Mouse (Mus musculus) CH12.LX (cell line): ENCODE results near the gene Ntn3. TPM values are rescaled to one million over a fixed set of nuclear protein-coding genes. Genes with fewer than 3 reads are reported as not detected.
A peak's percentile ranks its signal among the peaks of the same experiment; 100 is the strongest.

ENCODE experiments used
- DNase-seq: peaks from one replicate; pipeline ENCODE4 v3.0.0-alpha.2; 2013; ENCODE audit errors: extremely low read depth
- H3K27ac ChIP-seq: 2 replicates; pipeline ENCODE4 v1.5.1; 2012; ENCODE audit warnings: low read depth, mild to moderate bottlenecking, control low read depth, moderate library complexity; ENCODE audit not compliant: insufficient read depth
- H3K27me3 ChIP-seq: replicated peaks from 2 replicates; pipeline ENCODE3; 2012; ENCODE audit warnings: inconsistent platforms
- H3K36me3 ChIP-seq, 2 experiments: replicated peaks in 1 of 2; 2 replicates each; pipeline versions ENCODE3 to v1.6.1; 2012; ENCODE audit warnings: inconsistent platforms in 1 of 2, low read length in 1 of 2, mild to moderate bottlenecking in 1 of 2, mixed read lengths in 1 of 2, moderate library complexity in 1 of 2; ENCODE audit not compliant: control insufficient read depth in 1 of 2, insufficient read depth in 1 of 2
- H3K4me1 ChIP-seq, 2 experiments: 2 replicates each; pipeline ENCODE4 v1.6.1; 2012; ENCODE audit warnings: inconsistent platforms in 1 of 2, moderate library complexity in 1 of 2; ENCODE audit not compliant: insufficient read depth in 2 of 2, control insufficient read depth in 1 of 2
- H3K4me2 ChIP-seq: 2 replicates; pipeline ENCODE4 v1.6.1; 2012; ENCODE audit warnings: low read depth, mild to moderate bottlenecking, control low read depth; ENCODE audit not compliant: poor library complexity, insufficient read depth, severe bottlenecking
- H3K4me3 ChIP-seq, 3 experiments: fragments of 150-350 bp in 1 of 3; sonication (generic) in 1 of 3; replicated peaks in 1 of 3; 2 replicates each; pipeline versions ENCODE3 to v1.5.1; 2011 to 2012; ENCODE audit warnings: low read depth in 2 of 3, low read length in 2 of 3, mild to moderate bottlenecking in 2 of 3, moderate library complexity in 2 of 3, control low read depth in 1 of 3, improper control_type of control experiment in 1 of 3, inconsistent platforms in 1 of 3, mixed read lengths in 1 of 3; ENCODE audit not compliant: poor library complexity in 1 of 3
- H3K79me2 ChIP-seq: replicated peaks from 2 replicates; pipeline ENCODE4 v1.6.1; 2012; ENCODE audit warnings: mild to moderate bottlenecking, moderate library complexity; ENCODE audit not compliant: control insufficient read depth, poor library complexity, insufficient read depth, severe bottlenecking; ENCODE audit errors: extremely low read depth
- H3K9ac ChIP-seq: 2 replicates; pipeline ENCODE4 v1.6.1; 2012; ENCODE audit warnings: low read depth, mild to moderate bottlenecking, control low read depth, moderate library complexity; ENCODE audit not compliant: insufficient read depth
- H3K9me3 ChIP-seq: replicated peaks from 2 replicates; pipeline ENCODE3; 2012; ENCODE audit warnings: low read length, inconsistent platforms, mixed read lengths
- BHLHE40 ChIP-seq: IDR thresholded peaks from 2 replicates; pipeline ENCODE4 v1.6.1; 2011; ENCODE audit warnings: mild to moderate bottlenecking, low read depth, low read length, improper control_type of control experiment
- CHD1 ChIP-seq: IDR thresholded peaks from 2 replicates; pipeline ENCODE4 v1.6.1; 2012; ENCODE audit warnings: low read depth, low read length, improper control_type of control experiment, inconsistent platforms
- CTCF ChIP-seq, 2 experiments: IDR thresholded peaks in 1 of 2; conservative IDR thresholded peaks in 1 of 2; 2 replicates each; pipeline ENCODE4 v1.5.1; 2011 to 2012; ENCODE audit warnings: low read depth in 2 of 2, low read length in 2 of 2, improper control_type of control experiment in 1 of 2, inconsistent platforms in 1 of 2, mild to moderate bottlenecking in 1 of 2, moderate library complexity in 1 of 2
- ETS1 ChIP-seq: conservative IDR thresholded peaks from 2 replicates; pipeline ENCODE4 v1.6.1; 2012; ENCODE audit warnings: low read depth, mild to moderate bottlenecking, inconsistent platforms, low read length, improper control_type of control experiment, moderate library complexity
- HCFC1 ChIP-seq: IDR thresholded peaks from 2 replicates; pipeline ENCODE4 v1.6.1; 2012; ENCODE audit warnings: low read depth, mild to moderate bottlenecking, inconsistent platforms, low read length, improper control_type of control experiment
- IRF4 ChIP-seq: IDR thresholded peaks from 2 replicates; pipeline ENCODE4 v1.6.1; 2014; ENCODE audit warnings: low read depth, mild to moderate bottlenecking, inconsistent platforms, low read length, improper control_type of control experiment
- KAT2A ChIP-seq: IDR thresholded peaks from 2 replicates; pipeline ENCODE4 v1.6.1; 2012; ENCODE audit warnings: low read length, improper control_type of control experiment, inconsistent platforms; ENCODE audit not compliant: insufficient replicate concordance
- MAFK ChIP-seq: IDR thresholded peaks from 2 replicates; pipeline ENCODE4 v1.6.1; 2011; ENCODE audit warnings: low read length, improper control_type of control experiment; ENCODE audit not compliant: insufficient replicate concordance
- MAX ChIP-seq: IDR thresholded peaks from 2 replicates; pipeline ENCODE4 v1.6.1; 2011; ENCODE audit warnings: low read length, improper control_type of control experiment
- MAZ ChIP-seq: IDR thresholded peaks from 2 replicates; pipeline ENCODE4 v1.6.1; 2012; ENCODE audit warnings: low read depth, mild to moderate bottlenecking, inconsistent platforms, low read length, improper control_type of control experiment, moderate library complexity
- MYC ChIP-seq: IDR thresholded peaks from 2 replicates; pipeline ENCODE4 v1.6.1; 2011; ENCODE audit warnings: low read depth, mild to moderate bottlenecking, improper control_type of control experiment, low read length
- NELFE ChIP-seq: IDR thresholded peaks from 2 replicates; pipeline ENCODE4 v1.6.1; 2011; ENCODE audit warnings: low read depth, low read length, improper control_type of control experiment
- NRF1 ChIP-seq: IDR thresholded peaks from 2 replicates; pipeline ENCODE4 v1.6.1; 2014; ENCODE audit warnings: low read depth, mild to moderate bottlenecking, inconsistent platforms, low read length, improper control_type of control experiment, moderate library complexity
- POLR2A ChIP-seq: IDR thresholded peaks from 2 replicates; pipeline ENCODE4 v1.6.1; 2011; ENCODE audit warnings: low read depth, mild to moderate bottlenecking, improper control_type of control experiment, low read length
- RCOR1 ChIP-seq: conservative IDR thresholded peaks from 2 replicates; pipeline ENCODE4 v1.6.1; 2012; ENCODE audit warnings: low read depth, mild to moderate bottlenecking, inconsistent platforms, low read length, improper control_type of control experiment
- SIN3A ChIP-seq: IDR thresholded peaks from 2 replicates; pipeline ENCODE4 v1.6.1; 2012; ENCODE audit warnings: low read length, improper control_type of control experiment, inconsistent platforms
- SMC3 ChIP-seq: IDR thresholded peaks from 2 replicates; pipeline ENCODE4 v1.6.1; 2011; ENCODE audit warnings: low read depth, low read length, improper control_type of control experiment
- TBP ChIP-seq: conservative IDR thresholded peaks from 2 replicates; pipeline ENCODE4 v1.6.1; 2011; ENCODE audit warnings: low read depth, low read length, improper control_type of control experiment
- UBTF ChIP-seq: IDR thresholded peaks from 2 replicates; pipeline ENCODE4 v1.6.1; 2012; ENCODE audit warnings: low read depth, mild to moderate bottlenecking, inconsistent platforms, low read length, improper control_type of control experiment, moderate library complexity
- ZC3H11A ChIP-seq: IDR thresholded peaks from 2 replicates; pipeline ENCODE4 v1.6.1; 2012; ENCODE audit warnings: low read depth, mild to moderate bottlenecking, inconsistent platforms, low read length, improper control_type of control experiment
- ZKSCAN1 ChIP-seq: IDR thresholded peaks from 2 replicates; pipeline ENCODE4 v1.6.1; 2012; ENCODE audit warnings: low read depth, inconsistent platforms, low read length, improper control_type of control experiment, borderline replicate concordance
- ZMIZ1 ChIP-seq: IDR thresholded peaks from 2 replicates; pipeline ENCODE4 v1.6.1; 2012; ENCODE audit warnings: low read depth, mild to moderate bottlenecking, inconsistent platforms, low read length, improper control_type of control experiment
- dilution Hi-C: fragments of 300-500 bp; cut with MboI; formaldehyde crosslinking; loops from 2 replicates; pipeline ENCODE4 v1.14.3; 2020; ENCODE audit warnings: low sequenced_read_pairs; ENCODE audit not compliant: extremely low pct_unique_long_range_greater_than_20kb, extremely low pct_ligation_motif_present
- in situ Hi-C: fragments of 300-500 bp; cut with MboI; formaldehyde crosslinking; loops from 3 replicates; pipeline ENCODE4 v1.14.3; 2019; ENCODE audit warnings: low sequenced_read_pairs, low pct_ligation_motif_present, low pct_unique_long_range_greater_than_20kb, mixed read lengths
- polyA plus RNA-seq: library from polyadenylated mRNA; unstranded; fragments of >175 nt; gene quantifications from 2 replicates; pipeline ENCODE4 v1.2.1, GENCODE M21; 2012; ENCODE audit warnings: low read depth; ENCODE audit not compliant: insufficient read length
- total RNA-seq, 2 experiments: library from RNA; depleted of rRNA; stranded (reverse); fragments of 300-350 nt in 1 of 2; fragments of >200 nt in 1 of 2; gene quantifications; 2 replicates each; pipeline ENCODE4 v1.2.3; 2012 to 2014

Gene Ntn3
- total and polyA plus RNA-seq, 3 experiments = 0.08 to 0.10 TPM; not detected in 1

DNA sequence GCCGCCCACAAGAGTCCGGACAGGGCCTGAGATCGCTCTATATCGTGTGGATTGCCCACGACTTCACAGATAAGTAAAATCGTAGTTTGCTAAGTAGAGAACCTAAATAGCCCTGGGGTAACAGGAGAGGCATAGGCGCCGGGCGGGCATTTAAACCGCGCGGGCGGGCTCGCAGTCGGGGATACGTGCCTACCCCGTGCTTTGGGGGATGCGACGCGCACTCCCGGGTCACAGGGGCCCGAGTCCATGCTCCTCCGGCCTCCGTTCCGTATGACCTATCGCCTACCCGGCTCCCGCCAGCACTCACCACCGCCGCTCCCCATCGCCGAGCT, 41.6 kb upstream of the Ntn3 start:
- Histone ChIP-seq H3K4me3 (peak overlapping the region; percentile 73 to 93 (median 81)), H3K27me3 (no peaks in the 10 kb centered on the region), H3K27ac (no peak overlapping the region; the same call in 1 of the 2 replicates), H3K4me1 (peaks cover 5 to 22% of the 10 kb centered on the region in 2 experiments; a peak in 3 of 4 replicates), H3K9ac (peak overlapping the region; percentile 76), H3K36me3 (peaks cover 15 to 27% of the 10 kb centered on the region in 2 experiments), H3K79me2 (peaks cover 15% of the 10 kb centered on the region), H3K9me3 (no peaks in the 10 kb centered on the region), H3K4me2 (peak overlapping the region; percentile 97)
- dilution Hi-C loops = no loop called here
- in situ Hi-C loops = no loop called here
- DNase-seq = peak; percentile 18
- 0 out of 2 replicates have a peak, but pooled peaks have one; percentile 91 for TF ChIP-seq NELFE
- no peak for TF ChIP-seq ETS1

DNA sequence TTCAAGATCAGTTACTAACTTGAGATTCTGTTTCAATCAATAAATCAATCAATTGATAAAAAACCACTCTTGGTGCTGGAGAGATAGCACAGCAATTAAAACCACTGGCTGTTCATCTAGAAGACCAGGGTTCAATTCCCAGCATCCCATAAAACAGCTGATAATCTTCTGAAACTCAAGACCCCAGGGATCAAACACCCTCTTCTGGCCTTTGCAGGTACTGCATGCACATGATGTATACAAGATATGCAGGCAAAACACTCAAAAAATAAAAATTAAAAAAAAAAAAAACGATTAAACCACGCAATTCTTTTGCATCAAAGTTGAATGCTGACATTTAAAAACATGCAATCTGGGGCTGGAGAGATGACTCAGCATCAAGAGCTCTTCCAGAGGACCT, 39.3 kb upstream of the Ntn3 start:
- no peak overlapping the region for H3K4me2 ChIP-seq
- in situ Hi-C loops = no loop called here

DNA sequence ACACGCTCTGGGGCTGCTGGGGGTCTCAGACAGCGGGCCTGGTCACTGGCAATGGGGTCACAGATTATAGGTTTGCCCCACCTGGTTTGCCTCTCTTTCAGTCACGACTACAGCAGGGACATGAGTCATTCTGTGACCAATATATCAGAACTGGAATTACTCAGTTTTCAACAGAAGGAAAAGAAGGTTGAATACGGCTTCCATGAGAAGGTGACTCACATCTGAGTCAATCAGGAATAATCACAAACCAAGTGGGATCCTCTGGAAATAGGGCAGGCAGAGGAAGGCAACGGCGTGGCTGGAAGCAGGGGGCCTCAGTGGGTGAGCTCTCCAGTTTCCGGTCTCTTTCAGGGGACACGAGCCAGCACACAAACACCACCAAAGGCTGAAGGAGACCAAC, 34.7 kb upstream of the Ntn3 start:
- Histone ChIP-seq H3K4me3 (no peak overlapping the region), H3K79me2 (no peaks in the 10 kb centered on the region)
- TF ChIP-seq ZC3H11A (no peak), ZKSCAN1 (no peak), ZMIZ1 (no peak), POLR2A (no peak), BHLHE40 (no peak), NRF1 (no peak), CHD1 (no peak), TBP (no peak), IRF4 (no peak), MAZ (no peak), MAFK (no peak), UBTF (no peak), ETS1 (no peak), SMC3 (no peak), MYC (no peak), RCOR1 (no peak), HCFC1 (no peak), KAT2A (no peak)
- TF ChIP-seq, all 38 proteins: peak for 0
- peaks cover 19% of the 10 kb centered on the region for H3K9me3 ChIP-seq
- peaks cover 70 to 86% of the 10 kb centered on the region in 2 experiments for H3K36me3 ChIP-seq
- DNase-seq = no peak
- no peak overlapping the region for H3K27ac ChIP-seq
- peaks cover 0 to 5% of the 10 kb centered on the region in 2 experiments; a peak in 1 of 4 replicates for H3K4me1 ChIP-seq
- H3K9ac ChIP-seq = no peak overlapping the region
- dilution Hi-C loops (no loop called here), in situ Hi-C loops (no loop called here)
- no peak overlapping the region for H3K4me2 ChIP-seq
- no peaks in the 10 kb centered on the region for H3K27me3 ChIP-seq

More for the DNA sequence above, 39.3 kb upstream of the Ntn3 start:
- Histone ChIP-seq H3K79me2 (peaks cover 15% of the 10 kb centered on the region), H3K27me3 (no peaks in the 10 kb centered on the region), H3K4me1 (peaks cover 5 to 22% of the 10 kb centered on the region in 2 experiments; a peak in 3 of 4 replicates), H3K36me3 (peaks cover 33 to 45% of the 10 kb centered on the region in 2 experiments), H3K9ac (no peak overlapping the region), H3K9me3 (peaks cover 13% of the 10 kb centered on the region), H3K27ac (no peak overlapping the region), H3K4me3 (no peak overlapping the region)
- TF ChIP-seq SIN3A (no peak), MAX (no peak), CHD1 (no peak), CTCF (conservative IDR thresholded peaks at IDR 0.05 in 1 of 2, IDR thresholded peaks at IDR 0.05 in 1 of 2; ENCODE audit: low read depth in 2 of 2, low read length in 2 of 2) (peak; percentile 23 to 27; a peak in 1 of 4 replicates)
- dilution Hi-C loops = no loop called here
- peak; percentile 30 for DNase-seq
